Mouse (Mus musculus) cerebellum, adult 9-11 months (tissue): ENCODE data around the gene Mfsd12.

Experiments used
- DNase-seq: peaks from one replicate; pipeline ENCODE4 v3.0.0; 2022

The Mfsd12 gene

DNA sequence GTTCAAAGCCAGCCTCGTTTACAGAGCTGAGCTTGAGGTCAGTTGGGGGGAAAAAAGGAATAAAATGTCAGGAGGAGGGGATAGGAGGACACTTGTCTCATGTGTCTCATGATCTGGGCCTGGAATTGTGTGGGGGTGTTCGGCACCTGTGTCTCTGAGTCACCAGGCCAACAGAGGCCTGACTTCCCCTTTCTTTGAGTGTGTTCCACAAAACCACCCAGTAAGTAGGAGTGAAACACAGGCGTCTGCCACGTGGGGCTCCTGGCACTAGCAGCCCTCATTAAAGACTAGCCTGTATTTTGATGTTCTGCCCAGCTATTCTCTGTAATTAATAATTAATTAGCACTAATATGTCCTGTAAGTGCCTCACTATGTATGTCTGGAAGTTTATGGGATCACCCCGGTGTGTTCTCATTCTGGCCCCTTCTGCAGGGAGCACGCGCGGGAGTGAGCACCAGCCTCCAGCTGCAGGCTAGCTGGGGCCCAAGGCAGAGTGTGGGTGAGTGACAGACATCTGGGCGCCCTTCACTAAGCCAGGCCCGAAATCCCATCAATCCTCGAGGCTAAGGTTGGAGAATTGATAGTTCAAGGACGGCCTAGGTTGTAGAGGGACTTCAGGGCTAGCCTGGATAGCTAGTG is 820 bp upstream of the Mfsd12 start:
- no peak for DNase-seq

DNA sequence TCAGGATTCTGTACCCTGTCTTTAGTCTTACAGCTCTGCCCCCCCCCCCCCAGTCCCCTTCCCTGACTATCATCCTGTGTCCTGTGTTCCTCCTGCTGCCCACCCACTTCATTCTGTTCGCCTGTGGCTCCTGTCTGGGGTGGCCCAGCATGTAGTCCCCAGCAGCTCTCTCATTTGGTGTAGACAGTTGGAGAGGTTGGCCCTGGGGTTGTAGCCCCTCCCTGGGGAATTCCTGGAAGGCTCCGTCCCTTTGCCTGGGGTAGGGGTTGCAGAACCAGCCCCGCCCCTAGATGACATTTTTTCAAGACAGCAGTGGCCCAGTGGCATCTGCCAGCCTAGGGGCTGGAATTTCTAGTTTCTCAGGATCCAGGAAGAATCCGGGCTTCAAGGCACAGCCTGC is 918 bp downstream of the Mfsd12 start:
- no peak for DNase-seq

DNA sequence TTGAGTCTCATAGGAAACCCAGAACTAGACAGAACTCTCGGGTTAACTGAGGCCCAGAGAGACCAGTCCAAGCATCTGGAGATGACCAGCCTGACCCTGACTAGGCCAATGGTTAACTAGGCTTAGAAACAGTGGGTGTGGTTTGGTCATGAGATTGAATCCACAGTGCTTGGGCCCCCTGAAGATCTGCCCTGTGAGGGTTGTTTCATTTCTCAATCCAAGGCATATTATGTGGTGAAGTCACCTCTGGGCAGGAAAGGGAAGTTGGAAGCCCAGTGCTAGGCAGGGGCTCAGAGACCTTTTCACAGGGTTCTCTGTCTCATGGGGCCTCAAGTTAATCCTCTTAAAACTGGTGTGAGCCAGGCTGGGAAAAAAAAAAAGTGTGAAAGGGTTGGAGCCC is 1.6 kb downstream of the Mfsd12 start:
- DNase-seq: no peak

GRCm38 (mm10) chr10:81360721-81361120 is 3.4 kb downstream of the Mfsd12 start:
- DNase-seq: no peak

DNA sequence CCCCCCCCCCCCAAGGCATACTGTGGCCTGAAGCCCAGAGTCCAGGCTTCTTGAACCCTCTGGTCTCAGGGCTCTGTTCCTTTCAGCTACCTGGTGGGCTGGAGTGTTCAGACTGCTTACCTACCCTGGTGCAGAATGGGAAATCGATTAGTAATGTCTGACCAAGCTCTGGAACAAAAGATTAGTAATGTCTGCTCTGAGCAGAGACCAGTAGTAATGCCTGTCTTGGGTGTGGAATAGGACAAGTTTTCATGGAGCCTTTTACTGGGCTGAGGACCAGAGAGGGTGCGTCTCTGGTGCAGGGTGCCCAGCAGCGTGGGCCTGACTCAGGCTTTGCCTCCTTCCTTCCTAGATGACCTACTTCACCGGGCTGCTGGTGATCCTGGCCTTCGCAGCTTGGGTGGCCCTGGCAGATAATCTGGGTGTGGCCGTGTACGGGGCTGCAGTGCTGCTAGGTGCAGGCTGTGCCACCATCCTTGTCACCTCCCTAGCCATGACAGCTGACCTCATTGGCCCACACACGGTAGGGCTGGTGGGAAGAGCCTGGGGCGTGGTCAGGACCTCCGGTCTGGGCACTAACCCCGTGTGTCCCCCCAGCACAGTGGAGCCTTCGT is 5.2 kb downstream of the Mfsd12 start:
- no peak for DNase-seq

DNA sequence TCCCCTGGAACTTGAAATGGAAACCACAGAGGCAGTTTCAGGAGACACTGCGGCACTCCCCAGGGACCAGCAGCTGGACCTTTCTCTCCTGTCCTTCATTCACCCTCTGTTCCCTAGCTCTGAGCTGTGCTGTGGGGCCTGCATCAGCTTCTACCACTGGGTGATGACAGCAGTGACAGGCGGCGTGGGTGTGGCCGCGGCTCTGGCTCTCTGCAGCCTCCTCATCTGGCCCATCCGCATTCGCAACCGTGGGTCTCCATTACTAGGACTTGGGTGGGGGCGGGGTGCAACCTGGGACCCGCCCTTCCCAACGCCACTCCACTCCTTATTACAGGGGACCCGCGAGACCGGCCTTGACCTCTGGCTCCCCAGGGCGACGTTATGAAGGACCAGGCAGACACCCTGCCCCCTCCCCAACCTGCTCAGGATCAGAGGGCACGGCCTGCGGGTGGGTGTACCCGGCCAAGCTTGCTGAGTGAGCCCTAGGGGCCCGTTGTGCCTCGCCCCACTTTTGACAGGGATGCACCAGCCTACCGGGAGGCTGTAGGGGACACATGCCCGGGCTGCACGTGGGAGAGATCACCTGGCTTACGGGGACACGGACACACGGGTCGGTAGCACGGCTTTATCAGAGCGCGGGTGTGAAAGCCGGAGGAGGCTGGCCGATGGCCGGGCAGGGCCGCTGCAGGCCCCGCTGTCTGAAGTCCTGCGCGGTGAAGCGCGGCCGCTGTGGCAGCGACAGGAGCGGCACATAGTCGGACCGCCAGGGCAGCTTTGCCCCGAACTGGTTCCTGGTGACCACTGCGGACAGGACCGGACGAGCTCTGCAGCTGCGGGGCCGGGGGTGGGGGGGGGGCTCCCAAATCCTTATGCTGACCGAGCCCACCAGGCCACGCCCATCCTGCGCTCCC is 6.4 kb downstream of the Mfsd12 start:
- DNase-seq: no peak

DNA sequence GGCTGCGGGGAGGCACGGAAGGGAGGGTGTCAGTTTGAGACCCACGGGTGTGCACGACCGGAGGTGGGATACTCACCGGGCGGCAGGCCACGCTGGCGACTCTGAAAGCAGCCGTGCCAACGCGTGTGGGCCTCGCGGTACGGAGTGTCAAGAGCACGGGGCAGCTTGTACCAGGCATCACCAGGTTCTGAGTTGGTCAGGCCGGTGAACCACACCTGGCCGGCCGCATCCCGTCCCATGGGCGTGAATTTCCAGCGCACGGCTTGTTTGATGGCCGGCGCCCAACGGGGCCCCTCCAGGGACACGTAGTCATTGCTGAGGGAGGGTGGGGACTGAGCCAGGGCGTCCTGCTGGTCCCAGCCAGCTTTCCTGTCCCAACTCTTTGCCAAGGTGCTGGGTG is 7.4 kb downstream of the Mfsd12 start:
- DNase-seq: no peak

- no peak for DNase-seq
Observed at GRCm38 (mm10) chr10:81365073-81365472, 7.8 kb downstream of the Mfsd12 start.

DNA sequence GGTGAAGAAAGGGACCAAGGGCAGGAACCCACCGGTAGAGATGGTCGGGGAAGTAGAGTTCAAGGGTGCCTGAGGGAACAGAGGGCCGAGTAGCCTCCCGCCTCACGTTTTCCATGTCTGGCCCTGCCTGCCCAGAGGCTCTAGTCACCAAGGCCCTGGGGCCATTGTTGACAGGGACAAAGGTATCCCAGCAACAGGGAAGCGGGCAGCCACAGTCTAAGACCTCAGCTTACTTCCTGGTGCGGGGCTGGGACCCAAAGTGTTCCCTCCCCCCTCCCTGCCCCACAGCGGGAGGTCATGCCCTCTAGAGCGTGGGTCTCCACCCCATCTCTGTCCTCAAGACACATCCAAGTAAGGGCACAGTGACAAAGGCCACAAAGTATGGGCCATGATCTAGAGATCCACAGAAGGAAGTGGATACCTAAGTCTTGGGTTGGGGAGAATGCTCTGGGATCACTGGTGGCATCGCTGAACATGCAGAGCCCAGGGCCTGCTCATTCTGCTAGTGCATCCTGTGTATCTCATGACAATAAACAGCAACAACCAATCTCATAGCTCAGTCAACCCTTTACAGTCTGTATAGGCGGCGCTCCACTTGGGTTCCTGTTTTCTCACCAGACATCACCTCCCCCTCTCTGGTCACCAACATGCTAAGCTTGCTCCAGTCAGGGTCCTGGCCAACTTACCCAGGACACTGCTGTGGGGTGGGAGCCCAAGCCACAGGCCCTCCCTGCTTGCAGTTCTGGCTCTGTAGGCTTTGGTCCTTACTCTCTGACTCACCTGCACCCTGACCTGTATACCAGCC is 8.6 kb downstream of the Mfsd12 start, which contains the start of gene 4930404N11Rik:
4930404N11Rik (minus strand) TSS at position 145 of the 805 bp plus-strand sequence.
- no peak for DNase-seq

DNA sequence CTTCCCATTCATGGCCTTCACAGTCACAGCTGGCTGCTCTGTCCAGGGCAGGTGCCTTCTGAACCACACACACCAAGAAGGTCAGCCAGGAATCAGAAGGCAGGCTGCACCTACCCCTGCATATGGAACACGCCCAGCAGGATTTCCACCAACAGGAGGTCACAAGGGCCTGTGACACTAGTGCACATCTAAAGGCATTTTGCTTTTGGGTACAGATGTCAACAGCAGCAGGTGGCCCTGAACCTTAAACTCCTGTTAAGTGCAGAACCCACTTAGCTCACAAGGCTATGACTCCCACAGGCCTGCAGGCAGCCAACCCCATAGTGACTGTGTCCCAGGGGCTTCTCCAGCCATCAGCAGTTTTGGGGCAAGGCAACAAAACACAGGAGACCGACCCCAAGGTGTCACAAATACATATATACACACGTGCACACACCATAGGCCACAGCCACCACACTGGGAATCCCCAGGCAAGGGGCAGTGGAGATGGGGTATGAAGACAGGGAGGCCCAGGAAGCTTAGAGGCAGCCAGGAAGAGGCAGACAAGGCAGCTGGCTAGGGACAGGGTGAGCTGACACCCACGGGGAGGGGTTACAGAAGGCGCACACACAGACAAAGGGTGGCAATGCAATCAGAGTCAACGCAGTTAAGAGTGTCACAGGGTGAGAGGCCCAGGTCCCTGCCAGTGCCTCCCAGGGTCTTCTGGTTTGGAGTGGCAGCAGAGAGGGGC is 9.4 kb downstream of the Mfsd12 start:
- no peak for DNase-seq

DNA sequence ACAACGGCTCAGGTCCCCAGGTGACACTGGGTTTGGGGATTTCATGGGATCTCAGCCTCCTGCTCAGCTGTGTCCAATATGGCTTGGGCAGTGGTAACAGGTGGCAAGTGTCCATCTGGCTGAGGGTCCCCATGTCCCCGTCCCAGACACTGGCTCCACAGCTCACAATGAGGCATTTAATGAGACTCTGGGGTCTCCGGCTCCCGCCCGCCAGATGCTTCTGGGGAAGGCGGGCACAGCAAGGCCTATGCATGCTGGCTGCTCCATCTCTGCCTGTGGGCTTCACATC is 9.9 kb downstream of the Mfsd12 start:
- DNase-seq: no peak

- DNase-seq: no peak
Observed at GRCm38 (mm10) chr10:81375322-81375721, 18.0 kb downstream of the Mfsd12 start.

GRCm38 (mm10) chr10:81376561-81377361 is 19.5 kb downstream of the Mfsd12 start:
- peak; percentile 65 for DNase-seq

- DNase-seq: peak; percentile 53
Observed at GRCm38 (mm10) chr10:81377362-81377664, 20.0 kb downstream of the Mfsd12 start.

DNA sequence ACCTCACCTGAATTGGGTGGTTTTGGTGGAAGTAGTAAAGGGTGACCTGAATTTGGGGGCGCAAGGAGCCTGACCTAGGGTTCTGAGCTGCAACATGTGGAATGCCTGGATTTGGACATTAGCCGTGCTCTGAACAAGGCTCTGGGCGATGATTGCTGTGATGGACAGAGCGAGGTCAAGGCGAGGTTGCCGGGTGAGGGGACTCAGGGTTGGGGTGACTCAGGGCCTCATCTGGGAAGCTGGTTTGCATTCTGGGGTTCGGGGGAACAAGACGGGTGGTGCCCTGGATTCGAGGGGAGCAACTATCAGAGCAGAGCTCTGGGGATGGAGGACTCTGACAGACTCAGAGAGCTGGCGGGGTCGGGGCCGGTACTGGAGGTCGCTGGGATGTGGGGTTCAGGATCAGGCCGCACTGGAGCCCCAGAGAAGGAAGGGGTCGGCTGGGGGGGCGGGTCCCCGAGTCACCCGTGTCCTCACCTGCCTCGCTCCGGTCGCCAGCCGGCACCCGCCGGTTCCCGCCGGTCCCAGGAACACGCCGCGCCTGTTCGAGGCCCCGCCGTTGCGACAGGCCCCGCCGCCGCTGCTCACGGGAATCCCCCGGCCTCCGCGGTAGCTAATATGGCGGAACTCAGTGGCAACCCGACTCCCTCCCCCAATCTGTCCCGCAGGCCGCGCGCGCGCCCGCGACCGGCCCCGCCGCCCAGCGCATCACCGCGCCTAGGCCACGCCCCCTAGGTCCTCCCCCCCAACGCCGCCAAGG is 20.7 kb downstream of the Mfsd12 start, which contains the start of gene Fzr1:
Fzr1 (minus strand) TSS at position 724 of the 760 bp plus-strand sequence.
- peak; percentile 72 for DNase-seq

GRCm38 (mm10) chr10:81378553-81379182 is 21.4 kb downstream of the Mfsd12 start:
- peak; percentile 100 for DNase-seq

- peak; percentile 68 for DNase-seq
Observed at GRCm38 (mm10) chr10:81379183-81379553, 21.9 kb downstream of the Mfsd12 start.

- peak; percentile 74 for DNase-seq
Observed at GRCm38 (mm10) chr10:81379809-81380378, 22.6 kb downstream of the Mfsd12 start.

- DNase-seq: peak; percentile 61
Observed at GRCm38 (mm10) chr10:81382039-81382438, 24.7 kb downstream of the Mfsd12 start.
